Mouse (Mus musculus): ENCODE measurements at regions not wholly inside any gene's neighbourhood (a gene's known extent, or its start where the extent isn't known, plus 50 kb on each side); places are given as distances from the start of the nearest gene placed in this dataset.

DNA sequence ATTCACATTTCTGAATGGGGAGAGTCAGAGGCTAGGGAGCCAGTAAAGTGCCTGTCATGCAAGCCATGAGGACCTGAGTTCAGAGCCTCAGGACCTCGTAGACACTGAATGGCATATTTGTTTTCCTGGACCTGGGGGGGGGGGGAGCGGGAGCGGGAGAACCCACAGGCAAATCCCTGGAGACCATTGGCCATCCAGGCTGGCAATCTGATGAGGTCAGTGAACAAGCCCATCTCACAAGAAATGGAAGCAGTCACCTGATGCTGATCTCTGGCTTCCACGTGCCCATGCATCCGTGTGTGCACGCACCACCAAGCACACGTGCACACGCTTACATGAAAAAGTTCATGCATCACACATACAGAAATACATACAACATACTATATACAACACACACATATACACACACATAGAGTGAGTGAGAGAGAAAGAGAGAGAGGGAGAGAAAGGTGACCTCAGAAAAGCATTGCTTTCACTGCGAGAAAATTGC, 196.2 kb downstream of the Dusp6 start:
- no peak for DNase-seq (ENCODE audit: extremely low spot score in 1 of 2, low spot score in 1 of 2)

DNA sequence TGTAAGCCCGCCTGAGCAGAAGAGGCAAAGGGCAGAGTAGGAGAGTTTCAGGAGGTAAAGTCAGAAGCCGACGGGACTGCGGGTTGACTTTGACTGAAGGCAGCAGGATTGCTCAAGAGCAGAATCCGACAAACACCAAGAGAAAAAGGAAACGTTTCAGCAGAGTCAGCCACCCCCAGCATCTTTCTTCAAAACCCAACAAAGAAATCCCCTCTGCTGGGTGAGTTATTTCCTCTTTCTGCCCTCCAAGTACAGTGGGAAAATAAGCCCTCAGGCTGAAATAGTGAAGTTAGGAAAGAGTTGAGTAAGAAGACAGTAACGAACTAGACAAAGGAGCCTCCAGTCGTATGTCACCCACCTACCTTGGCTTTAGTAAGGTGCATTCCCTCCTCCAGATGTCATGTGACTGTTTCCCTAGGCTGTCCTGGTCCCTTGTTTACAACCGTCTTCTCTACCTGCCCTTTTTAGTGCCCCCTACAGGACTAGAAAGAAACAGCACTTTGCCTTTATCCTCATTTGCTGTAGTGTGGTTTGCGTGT, 196.9 kb downstream of the Dusp6 start:
- no peak for DNase-seq (ENCODE audit: extremely low spot score in 1 of 2, low spot score in 1 of 2)

DNA sequence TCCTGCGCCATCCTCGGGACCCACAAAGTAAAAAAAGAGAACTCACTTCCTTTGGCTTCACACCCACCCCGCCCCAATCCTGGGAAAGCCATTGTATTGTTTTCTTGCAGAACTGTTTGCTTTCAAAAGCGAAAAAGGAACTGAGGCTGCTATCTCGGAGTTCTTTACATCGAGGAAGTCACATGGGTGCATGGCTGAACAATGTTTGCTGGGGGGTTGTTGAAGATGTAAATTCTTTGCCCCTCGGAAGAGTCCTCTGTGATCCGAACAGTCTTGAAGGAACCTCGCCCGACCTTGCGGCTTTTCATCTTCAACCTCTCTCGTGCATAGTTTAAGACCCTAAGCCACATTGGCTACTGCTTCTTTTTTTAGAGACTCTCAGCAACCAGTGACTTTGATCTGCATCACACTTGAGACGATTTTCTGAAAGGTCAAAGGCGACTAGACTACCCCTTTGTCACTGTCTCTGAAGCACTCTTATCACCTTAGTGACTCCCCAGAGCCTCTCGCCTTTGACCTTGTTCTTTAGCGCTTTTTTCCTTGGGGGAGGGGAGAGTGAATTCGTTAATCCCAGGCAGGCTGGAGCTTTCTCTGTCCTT, 197.9 kb downstream of the Dusp6 start:
- no peak for DNase-seq (ENCODE audit: extremely low spot score in 1 of 2, low spot score in 1 of 2)

DNA sequence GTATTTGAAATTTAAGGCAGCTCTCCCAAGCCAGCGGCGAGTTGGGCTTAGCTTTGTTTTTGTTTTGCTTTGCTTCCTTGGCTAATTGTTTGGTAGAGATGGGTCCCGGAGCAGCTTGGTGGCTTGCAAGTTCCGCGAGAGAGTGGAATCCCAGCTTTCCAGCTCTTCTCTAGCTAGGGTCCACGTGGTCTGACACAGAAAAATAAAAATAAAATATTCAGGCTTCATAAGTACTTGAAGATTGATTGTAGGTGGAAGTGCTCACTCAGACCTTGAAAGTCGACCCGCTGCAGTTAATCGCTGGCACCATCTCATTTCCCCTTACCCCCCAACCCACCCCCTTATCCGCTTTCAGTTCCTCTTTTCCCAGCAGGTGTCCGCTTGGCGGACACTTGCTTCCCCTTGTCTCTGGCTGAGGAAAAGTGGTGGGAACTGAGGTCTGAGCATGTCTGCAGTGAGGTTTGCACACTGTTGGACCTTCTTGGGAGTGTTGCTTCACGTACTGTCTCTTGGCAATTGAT, 198.5 kb downstream of the Dusp6 start:
- DNase-seq (ENCODE audit: extremely low spot score in 1 of 2, low spot score in 1 of 2), result no peak

DNA sequence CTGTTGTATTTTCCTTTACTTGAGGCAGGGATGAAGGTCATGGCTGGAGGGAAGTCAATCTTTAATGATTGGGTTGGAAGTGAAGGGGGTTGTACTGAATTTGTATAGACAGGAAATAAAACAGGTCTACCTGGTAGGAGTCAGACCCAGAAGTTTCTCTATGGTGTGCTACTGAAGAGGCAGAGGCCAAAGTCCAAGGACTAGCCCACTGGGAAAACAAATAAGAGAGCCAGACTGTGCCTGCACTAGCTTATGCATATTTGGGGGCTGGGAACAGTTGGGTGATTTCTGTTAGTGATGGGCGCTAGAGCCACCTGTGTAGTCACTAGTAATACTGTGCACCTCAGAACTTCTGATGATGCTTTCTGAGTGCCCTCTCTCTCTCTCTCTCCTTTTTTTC, 203.7 kb downstream of the Dusp6 start:
- no peak for DNase-seq (ENCODE audit: extremely low spot score in 1 of 2, low spot score in 1 of 2)

DNA sequence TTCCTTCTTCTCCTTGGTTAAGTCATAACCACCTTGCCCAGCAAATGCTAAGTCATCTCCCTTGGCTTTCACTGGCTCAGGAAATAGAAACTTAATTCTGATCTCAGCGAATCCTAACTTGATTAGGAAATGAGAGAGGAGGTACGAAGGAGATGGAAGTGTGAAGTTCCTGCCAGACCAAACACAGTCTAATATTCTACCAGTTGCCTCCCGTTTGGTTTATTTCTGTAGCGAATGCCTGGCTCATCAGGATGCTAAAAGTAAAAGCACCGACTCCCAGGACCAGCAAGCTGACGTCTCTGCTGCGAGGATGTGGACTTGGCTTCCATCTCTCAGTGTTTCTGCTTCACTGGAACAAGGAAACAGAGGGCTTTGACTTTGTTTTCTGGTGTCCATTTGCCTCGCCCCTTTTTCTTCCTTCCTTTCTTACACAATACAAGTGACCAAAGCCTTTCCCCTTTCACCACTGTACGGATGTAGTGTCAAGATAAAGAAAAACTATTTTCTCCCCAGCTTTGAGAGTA, 204.3 kb downstream of the Dusp6 start:
- DNase-seq (ENCODE audit: extremely low spot score in 1 of 2, low spot score in 1 of 2), result no peak

DNA sequence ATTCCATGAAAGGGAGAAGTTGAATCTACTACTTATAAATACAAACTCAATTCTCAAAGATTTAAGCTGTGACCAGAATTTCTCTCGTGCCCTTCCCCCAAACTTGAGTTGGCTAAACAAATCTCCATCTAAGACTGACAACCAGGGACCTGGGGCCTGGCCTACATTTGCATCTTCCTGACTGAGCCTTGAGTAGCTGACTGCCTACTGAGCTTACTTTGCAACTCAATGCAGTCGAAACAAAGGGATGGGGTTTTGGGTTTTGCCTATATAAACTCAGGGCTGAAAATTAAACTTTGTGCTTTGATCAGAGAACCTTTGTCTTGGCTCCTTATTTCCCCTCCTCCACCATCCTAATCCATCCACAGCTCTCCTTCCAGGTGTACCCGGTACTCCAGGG, 205.9 kb downstream of the Dusp6 start:
- no peak for DNase-seq (ENCODE audit: extremely low spot score in 1 of 2, low spot score in 1 of 2)

DNA sequence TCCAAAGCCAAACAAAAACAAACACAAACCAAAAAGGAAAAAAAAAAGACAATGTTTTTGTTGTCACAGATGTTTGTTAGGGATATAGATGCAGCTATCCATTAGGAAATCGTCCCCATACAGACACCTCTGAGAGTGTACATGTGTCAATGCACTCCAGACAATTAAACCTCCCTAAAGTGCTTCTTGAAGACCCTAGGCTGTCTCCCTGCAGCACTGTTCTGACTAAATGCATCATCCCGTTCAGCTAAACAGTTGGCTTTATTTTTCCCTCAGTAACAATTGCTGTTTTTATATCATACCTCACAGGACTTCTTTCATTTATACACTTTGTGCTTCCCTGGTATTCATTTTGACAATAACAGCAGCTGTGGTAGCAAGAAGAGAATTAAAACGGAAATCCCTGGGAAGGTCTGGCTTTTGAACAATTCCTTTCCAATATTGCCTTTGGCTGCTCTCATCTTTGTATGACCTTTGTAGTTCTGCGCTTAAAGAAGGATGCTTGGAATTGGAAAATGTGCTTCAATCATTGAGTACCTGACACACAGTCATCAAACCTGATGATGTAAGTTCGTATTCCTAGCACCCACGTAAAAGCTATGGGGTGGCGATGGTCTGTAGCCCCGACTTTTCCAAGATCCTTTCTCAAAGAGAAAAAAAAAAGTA, 208.9 kb downstream of the Dusp6 start:
- no peak for DNase-seq (ENCODE audit: extremely low spot score in 1 of 2, low spot score in 1 of 2)

DNA sequence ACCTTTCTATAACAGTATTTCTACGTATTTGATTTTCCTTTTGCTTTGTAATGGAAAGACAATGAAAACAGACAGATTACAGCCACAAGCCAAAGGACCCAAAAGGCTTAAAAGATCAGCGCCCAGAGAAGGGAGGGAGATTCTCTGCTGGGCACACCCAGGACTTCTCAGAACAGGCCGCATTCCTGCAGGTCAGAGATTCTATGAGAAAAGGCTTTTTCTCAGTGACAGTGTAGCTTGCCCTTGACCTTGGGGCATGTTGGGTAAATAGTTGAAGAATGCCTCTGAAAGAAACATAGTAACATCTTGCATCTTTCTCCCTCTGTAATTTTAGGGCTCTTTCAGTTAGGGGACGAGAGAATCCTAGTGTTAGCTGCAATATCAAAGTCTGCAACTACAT, 209.8 kb downstream of the Dusp6 start:
- DNase-seq (ENCODE audit: extremely low spot score in 1 of 2, low spot score in 1 of 2), result no peak

DNA sequence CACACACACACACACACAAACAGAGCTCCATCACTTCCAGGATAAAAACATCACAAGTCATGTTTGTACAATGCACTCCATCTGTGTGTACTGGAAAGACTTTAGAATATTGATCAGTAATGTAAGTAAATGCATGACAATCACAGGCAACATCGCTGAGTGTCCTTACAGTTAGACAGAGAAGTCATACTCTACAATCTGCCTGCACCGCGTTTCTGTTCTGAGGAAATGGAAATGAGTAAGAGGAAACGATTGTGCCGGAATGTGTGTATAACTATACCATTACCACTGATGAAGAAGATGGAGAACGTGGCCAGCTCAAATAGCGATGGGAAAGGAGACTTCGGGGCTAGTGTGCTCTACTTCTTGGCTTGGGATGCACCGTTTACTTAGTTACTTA, 210.7 kb downstream of the Dusp6 start:
- DNase-seq (ENCODE audit: extremely low spot score in 1 of 2, low spot score in 1 of 2), result no peak

DNA sequence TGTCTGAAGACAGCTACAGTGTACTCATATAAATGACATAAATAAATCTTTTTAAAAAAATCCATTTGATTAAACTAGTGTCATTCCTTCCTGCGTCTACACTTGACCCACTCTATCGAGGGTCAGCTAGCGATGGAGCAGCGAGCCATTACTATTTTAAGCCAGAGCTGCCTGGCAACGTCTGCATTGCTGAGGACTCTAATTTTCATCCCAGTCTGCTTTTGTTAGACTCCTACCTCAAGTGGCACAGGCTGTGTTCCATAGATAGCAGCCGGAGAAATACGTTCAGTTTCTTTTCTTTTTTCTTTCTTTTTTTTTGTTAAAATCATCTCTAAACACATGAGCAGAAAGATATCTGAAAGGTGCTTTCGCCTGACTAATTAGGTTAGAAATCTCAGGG, 211.5 kb downstream of the Dusp6 start:
- DNase-seq (ENCODE audit: extremely low spot score in 1 of 2, low spot score in 1 of 2), result no peak

DNA sequence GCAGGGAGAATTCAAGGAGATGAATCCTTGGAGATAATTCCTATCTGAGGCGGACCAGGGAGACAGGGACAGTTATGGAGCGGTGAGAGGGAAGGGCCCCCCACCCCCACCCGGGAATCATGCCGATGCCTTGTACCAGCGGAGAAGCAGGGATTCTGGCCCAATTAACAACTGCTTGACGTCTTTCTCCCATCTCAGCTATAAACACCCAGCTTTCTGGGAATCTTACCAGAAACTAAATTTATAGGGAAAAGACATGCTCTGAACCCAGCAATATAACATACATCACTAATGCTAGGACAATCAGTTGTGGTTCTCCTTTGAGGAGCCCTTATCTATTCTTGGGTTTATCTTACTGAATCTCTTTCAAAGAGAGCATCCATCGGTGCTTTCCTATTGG, 213.2 kb downstream of the Dusp6 start:
- no peak for DNase-seq (ENCODE audit: extremely low spot score in 1 of 2, low spot score in 1 of 2)

DNA sequence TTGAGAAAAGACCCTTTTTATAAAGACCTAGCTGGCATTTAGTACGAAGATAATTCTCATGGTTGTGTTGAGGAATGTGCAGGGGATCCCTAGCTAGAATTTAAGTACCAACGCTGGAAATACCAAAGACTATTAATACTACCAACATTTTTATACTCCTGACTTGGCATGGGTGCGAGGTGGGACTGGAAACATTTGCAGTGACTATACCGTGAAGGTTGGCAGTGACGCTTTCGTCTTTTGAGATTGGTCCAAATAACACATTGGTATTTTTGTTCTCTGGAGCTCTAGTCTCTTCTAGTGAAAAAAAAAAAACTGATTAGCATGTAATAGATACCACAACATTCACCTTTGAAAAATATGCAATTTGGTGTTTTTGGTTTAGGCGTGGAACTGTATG, 213.7 kb downstream of the Dusp6 start:
- DNase-seq (ENCODE audit: extremely low spot score in 1 of 2, low spot score in 1 of 2), result no peak

DNA sequence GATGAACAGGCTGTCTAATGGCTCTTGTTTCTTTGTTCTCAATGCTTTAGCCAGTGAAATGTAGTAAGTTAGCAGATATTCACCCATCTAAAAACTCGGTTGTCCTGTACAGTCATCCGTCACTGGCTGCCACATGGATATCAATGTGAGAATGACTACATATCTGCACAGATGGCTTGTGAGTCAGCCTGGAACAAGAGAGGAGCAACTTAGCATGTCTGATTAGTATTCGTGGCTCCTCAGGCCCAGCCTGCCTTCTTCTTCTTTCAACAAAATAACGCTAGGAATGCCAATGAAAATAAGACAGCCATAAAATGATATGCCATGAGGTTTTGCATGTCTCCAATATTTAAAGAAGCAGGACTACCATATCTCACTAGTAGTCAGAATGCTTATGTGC, 217.5 kb downstream of the Dusp6 start:
- DNase-seq (ENCODE audit: extremely low spot score in 1 of 2, low spot score in 1 of 2), result no peak

DNA sequence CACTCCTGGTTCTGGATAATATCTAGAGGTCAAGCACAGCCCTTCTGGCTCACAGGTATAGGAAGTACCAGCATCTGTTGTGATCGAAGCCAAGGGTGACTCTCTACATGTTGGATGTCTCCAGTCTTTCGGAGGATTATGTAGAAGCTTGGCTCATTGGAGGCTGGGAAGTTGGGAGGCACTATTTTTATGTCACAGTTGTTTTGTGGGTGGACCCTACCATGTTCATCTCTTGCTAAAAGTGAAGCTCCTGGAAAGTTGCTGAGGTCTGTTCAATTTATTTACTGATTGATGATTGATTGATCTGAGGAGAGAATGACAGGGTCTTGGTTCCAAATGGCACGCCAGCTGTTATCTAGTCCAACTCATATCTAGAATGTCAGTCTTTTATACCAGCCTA, 219.0 kb downstream of the Dusp6 start:
- no peak for DNase-seq (ENCODE audit: extremely low spot score in 1 of 2, low spot score in 1 of 2)

DNA sequence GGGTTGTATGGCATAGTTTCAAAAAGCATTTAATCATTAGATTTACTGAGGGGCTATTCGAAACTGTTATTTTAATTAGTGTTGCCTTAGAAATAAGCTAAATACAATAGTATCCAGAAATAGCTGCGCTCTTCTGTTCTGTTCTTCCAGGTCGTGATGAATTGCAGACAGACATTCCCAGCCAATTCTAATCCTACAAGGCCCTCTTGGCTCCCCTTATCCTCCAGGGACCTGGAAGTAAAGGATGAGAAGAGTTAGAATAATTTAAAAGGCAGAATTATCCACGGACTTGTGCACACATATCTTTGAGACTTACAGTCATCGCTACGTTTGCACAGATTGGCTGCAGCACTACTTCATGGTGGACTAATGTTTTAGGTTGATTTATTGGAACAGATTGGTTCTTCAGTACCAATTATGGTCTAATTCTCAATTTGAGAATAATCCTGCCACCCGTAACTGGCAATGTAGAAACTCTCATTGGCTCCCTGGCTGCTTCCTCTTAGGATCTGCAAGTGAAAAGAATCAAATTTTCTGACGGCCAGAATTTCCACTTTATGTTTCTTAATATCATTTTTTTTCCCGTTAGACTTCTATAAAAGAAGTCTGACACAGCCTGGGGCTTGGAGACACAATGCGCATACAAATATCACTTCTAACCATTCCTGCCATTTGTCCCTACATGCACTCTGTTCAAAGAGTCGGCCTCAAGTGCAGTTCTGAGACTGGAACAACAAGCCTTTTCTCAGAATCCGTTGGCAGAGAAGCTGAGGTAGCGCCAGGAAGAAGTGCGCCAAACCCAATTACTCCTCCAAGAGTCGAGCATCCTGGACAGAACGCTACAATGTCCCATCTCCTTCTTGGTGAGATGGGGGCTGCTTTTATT, 225.4 kb downstream of the Dusp6 start:
- no peak for DNase-seq (ENCODE audit: extremely low spot score in 1 of 2, low spot score in 1 of 2)

DNA sequence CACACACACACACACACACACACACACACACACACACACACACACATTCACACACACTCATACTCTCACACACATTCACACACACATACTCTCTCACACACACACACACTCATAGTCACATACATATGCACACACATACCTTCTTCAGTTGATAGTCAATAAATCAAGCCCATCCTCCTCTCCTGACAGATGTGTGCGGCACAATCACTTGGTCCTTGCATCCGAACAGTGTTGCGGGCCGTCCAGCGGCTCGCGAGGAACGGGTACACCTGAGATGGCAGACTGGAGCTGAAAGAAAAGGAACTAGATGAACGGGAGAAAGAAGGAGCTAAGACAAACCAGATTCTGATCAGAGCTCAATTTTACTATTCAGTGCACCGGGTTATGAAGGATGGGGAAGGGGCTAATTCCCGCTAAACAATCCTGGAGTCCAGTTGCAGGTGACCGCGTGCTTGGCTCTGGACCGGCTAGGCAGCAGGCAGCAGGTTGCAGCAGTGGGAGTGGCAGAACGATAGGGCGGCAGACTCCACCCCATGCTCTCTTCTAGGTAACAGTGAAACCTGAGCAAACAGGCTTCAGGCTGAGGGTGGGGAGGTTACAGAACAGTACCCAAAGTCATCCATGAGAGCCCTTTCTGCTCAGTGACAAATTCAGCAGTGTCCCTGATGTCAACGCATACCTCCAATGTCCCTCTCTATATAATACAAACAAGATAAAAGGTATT, 247.8 kb downstream of the Csl start:
- no peak for DNase-seq (ENCODE audit: extremely low spot score in 1 of 2, low spot score in 1 of 2)

DNA sequence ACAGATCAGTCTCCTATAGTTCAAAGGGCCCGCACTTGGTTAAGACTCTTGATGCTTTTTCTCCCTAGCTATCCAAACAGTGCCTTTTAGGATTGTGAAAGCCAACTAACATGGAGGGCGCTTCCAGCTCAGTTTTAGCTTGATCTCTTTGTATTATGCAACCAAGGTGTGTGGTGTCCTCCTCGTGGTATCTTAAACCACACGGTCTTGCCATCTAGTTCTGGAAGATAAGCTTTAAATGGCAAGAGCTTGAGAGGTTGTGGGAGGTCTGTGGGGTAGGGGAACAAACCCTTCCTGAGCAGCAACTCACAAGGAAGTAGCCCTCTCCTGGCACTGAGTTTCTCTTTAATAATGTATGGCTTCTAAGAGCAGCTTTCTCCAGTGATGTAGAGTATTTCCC, 241.5 kb downstream of the Csl start:
- DNase-seq (ENCODE audit: extremely low spot score in 1 of 2, low spot score in 1 of 2), result no peak

DNA sequence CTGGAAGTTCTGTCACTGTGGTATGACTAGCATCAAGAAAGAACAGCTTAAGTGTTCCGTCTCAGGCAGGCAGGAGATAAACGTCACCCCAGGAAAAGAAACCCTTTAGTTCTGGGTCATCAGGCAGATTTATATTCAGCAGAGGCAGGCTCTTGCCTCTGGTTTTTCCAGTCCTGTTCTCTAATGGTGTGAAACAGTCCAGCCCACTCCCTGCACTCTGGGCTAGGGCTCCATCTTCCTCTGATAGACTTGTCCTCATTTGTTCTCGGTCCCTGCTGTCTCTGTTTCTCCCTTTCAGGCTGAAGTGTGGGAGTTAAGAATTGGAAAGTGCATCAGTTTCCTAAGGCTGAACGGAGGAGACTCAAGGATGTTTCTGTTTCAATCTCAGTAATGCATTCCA, 240.0 kb downstream of the Csl start:
- no peak for DNase-seq (ENCODE audit: extremely low spot score in 1 of 2, low spot score in 1 of 2)

DNA sequence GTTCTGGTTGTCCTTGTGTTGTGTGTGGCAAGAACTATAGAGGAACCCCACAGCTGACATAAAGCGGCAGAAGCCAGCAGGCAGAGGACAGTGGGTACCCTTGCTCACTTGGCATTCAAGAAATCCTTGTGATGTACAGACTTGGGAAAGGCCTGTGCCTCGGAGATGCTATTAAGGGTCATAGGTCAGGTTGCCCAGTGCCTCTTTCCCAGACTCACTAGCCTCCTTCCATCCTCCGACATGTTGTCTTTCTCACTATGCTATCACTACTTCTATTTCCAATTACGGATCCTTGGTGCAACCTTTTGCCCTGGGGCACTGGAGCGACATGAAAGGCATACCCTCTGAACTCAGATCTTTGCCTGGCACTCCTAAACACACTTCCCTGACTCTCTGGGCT, 235.6 kb downstream of the Csl start:
- DNase-seq (ENCODE audit: extremely low spot score in 1 of 2, low spot score in 1 of 2), result no peak
